Mouse (Mus musculus): ENCODE results near the gene Rflna.

GRCm38 (mm10) chr5:125011166-125011565 lies 8.1 kb downstream of the Rflna start:
- TF ChIP-seq CTCF (IDR thresholded peaks at IDR 0.05; ENCODE audit: control insufficient read depth, insufficient read depth, low read length) (no peak), POLR2A (IDR thresholded peaks at IDR 0.05; ENCODE audit: borderline replicate concordance, control insufficient read depth, low read depth, low read length) (no peak)

Data from bone marrow, adult 2 months (tissue).